Mouse (Mus musculus) left cerebral cortex, postnatal 4 days (tissue): ENCODE measurements at regions not wholly inside any gene's neighbourhood (a gene's known extent, or its start where the extent isn't known, plus 50 kb on each side); places are given as distances from the start of the nearest gene placed in this dataset.

Experiments used
- DNase-seq: peaks from one replicate; pipeline ENCODE4 v3.0.0-alpha.2; 2022
- intact Hi-C: fragments of 180-260 bp; cut with DNase I; formaldehyde crosslinking; loops from one replicate; pipeline ENCODE4 v1.15.1; 2025

DNA sequence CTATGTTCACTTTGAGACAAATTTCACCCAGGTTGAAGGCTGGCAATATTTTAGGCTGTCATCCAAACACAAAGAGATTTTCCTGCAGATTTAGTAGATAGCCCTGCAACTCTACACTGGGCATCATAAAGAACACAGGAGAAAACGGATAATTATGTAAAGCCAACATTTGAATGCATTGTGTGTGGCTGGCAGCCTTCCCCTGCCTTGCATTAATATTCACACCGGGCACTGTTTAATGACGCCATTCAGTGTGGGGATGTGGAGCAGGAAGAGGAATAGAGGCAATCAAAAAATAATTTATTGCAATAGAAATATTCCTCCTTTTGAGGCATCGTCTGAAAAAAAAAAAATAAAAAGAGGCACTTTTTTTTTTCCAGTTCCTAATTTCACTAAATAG is 105.7 kb downstream of the Samd5 start:
- no peak for DNase-seq
- intact Hi-C loops: no loop called here

DNA sequence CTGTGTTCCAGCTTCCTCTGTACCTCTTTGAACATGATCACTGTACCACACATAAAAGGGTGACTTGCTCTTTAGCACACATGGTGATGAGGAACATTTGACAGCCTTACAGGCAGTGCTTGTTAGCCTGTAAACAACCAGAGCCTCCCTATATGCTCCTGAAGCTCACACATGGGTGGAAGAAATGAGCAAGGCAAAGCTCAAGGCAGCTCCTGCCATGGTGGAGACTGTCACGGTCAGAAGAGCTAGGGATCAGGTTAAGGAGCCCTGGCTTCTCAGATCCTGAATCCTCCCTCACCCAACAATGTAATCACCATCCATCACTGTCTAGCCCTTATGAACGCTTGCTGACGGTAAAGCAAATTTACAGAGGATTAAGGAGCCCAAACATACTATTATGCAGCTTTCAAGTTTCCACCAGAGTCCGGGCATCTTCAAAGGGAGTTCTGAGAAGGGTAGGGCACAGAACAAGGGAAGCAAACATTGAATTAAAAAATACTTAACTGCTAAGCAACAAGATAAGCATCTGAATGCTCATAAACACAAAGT is 117.4 kb downstream of the Samd5 start:
- intact Hi-C loops: loop anchor here (10.0 kb wide), 1 partner anchor 117 kb away; the partner anchor contains the start of gene Samd5
- DNase-seq: no peak

DNA sequence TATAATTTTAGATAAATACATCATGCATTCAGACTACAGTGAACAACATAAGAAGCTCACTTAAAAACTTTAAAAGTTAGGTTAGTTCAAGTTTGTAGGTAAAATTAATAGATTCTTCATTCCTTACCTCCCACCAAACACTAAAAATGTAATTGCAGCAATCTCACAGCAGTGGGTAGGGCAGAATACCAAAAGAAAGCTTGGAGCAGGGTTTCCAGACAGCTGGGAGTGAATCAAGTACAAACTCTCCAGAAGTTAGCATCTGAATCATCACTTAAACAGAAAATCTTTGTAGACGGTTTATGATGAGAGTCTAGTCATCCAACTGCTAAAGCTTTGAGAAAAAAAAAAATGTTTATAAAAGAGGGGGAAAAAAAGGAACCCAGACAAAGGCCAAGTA is 117.9 kb downstream of the Samd5 start:
- intact Hi-C loops: loop anchor here (10.0 kb wide), 1 partner anchor 118 kb away; the partner anchor contains the start of gene Samd5
- DNase-seq: no peak

DNA sequence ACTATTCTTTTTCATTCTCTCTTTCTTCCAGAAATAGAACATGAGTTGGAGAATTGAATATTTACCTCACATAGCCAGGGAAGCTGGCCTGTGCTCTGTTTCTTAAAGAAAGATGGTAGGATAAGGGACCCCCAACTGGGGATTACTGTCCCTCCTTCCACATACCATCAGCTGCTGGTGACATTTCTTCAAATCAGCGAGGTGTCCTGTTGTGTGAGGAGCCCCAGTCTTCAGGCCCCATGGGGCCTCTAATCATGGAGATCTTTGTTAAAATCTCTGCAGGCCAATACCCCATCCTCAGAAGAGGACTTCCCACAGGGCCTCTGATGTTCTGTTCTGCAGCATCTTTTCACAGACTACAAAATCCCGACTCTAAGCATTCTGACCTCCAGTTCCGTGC is 121.1 kb downstream of the Samd5 start:
- intact Hi-C loops: loop anchor here (10.0 kb wide), 1 partner anchor 121 kb away; the partner anchor contains the start of gene Samd5
- DNase-seq: no peak

DNA sequence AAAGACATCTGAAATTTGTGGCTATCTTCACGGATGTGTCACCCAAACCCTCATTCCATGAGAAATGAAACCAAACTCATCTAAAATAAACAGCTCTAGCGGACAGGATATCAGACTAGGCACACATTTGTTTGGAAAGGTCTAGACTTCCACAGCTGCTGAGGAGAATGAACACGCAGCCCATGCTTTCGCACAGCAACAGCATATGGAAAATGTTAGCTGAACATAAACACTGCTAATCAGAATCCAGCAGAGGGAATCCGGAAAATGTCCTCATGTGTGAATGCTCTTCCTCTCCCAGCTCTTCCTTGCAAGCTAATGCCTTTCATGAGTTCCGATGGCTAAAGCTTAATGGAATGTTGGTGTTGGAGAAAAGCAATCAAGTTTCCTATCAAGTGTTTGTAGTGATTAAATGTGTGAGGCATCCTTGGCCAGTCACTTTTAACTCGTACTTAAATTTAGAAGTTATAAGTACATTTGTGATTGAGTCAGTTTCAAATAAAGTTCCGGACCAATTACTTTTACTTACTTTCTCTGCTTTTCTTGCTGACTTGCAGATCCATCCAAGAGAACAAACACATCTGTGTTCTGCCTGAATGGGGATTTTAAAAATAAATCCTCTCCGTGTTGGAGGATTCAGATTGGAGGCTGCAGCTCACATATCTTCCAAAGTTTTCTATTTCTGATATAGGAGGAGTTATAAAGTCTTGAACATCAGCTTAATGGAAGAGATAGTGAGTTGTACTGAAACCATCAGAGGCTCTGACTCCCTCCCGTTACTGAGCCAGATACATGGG is 124.9 kb downstream of the Samd5 start:
- intact Hi-C loops: loop anchor here (10.0 kb wide), 1 partner anchor 125 kb away; the partner anchor contains the start of gene Samd5
- no peak for DNase-seq

DNA sequence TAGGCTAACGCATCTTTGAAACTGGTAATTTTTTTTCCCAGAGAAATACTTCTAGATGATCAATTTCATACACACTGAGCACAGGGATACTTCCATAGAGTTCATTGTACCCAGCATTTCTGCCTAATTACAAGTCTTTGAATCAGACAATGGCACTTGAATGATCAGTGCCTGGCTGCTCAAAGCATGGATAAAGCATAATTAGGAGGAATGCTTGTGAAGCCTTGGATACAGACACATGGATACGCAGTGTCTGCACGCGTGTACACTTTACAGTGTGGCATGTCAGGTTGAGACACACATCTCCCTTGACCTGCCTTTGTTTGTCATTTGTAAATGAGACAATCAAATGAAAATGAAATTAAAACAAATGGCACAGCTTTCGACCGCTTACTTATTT is 129.2 kb downstream of the Samd5 start:
- intact Hi-C loops: no loop called here
- DNase-seq: no peak

DNA sequence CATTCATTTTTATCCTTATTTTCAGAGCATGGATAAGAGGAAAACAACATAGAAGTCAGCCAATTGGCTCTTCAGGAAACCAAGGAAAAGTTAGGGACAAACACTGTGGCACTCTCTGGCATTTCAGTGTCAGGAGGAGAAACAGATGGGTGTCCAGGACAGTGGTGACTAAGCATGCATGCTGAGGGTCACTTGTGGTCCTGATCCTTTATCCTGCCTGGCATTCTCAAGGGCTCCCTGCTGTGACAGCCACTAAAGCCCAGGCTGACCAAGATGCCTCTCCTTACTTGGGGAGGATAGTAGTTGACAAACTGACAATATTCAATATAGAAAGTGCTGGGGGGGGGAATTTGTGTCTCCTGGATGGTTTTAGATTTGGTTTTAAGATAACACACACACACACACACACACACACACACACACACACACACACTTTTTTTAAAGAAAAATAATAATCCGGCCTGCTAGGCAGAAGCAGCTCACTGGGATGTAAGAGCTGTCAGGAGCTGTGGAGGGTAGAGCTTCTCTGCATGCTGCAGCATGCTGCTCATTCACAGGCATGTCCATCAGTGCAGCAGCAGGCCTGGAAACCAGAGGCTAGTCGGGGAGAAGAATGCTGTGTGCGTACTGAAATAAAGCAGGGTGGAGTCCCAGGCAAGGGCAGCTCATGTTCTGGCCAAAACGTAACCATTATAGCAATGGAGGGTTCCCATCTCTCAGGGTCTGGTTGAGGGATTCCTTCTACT is 130.8 kb downstream of the Samd5 start:
- intact Hi-C loops: no loop called here
- DNase-seq: no peak

DNA sequence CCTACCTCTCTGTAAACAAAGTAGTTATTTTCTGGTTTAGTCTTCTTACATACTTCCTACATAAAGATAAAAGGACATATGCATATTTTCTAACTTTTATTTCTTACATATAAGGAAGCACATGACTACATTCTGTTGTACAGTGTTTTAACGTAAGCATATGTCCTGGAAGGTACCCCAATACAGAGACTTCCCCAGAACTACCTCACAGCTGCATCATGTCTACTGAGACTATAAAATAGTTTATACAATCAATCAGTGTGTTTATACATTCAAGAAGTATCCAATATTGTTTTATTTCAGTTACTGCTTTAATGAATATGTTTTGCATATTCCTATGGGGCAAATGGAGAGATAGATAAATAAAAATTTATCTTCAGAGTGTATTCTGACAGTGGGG is 133.4 kb downstream of the Samd5 start:
- intact Hi-C loops: no loop called here
- DNase-seq: no peak

DNA sequence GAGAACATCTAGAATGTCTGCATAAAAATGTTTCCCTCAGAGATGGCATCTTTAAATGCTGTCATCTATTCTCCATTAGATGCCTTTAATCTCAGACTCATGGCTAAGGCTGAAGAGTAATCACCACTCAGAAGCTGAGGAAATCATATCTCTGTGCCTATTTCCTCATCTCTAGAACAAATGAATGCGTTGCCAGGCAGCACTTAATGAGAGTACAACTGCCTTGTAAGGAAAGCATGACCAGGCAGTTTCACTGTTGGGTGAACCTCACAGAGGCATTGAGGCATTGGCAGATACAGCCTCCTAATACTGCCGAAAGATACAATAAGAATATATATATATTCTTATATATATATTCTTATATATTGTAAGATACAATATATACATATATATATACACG is 137.3 kb downstream of the Samd5 start:
- intact Hi-C loops: no loop called here

DNA sequence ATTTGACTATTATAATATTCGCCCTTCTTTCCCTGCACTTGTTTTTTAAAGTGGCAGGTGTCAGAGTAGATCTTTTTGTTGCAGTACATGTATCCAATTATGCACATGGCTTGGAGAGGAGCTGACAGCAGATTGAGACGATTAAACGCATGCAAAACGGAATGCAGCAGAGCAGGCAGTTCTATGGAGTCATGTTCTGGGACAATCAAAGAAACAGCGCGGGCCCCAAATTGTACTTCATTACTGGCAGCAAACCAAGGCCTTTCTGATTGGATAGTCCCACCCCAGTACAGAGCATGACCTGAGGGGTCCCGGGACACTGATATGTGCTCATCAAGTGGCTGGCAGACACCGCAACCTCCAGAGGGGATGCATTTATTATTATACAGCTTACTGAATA is 140.5 kb downstream of the Samd5 start:
- intact Hi-C loops: no loop called here
- peak; percentile 7 for DNase-seq

More for the DNA sequence above, 137.3 kb downstream of the Samd5 start:
- DNase-seq: no peak

DNA sequence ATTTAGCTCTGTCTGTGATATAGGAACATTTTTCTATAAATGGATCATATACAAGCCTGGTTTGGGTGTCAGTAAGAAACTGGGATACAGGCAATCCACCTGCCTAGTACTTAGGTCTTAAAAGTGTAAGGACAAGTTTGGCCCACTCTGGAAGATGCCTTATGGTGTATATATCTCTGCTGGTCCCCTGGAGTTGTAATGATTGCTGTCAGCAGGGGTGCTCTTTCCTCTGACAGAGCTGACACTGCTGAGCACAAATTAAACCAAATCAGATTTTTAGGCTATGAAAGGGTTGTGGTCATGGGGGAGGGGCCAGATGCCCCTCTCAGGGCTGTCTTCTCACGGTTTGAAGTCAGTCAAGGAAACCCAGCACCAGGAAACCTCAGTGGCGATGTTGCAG is 141.7 kb downstream of the Samd5 start:
- DNase-seq: peak; percentile 17
- intact Hi-C loops: no loop called here

DNA sequence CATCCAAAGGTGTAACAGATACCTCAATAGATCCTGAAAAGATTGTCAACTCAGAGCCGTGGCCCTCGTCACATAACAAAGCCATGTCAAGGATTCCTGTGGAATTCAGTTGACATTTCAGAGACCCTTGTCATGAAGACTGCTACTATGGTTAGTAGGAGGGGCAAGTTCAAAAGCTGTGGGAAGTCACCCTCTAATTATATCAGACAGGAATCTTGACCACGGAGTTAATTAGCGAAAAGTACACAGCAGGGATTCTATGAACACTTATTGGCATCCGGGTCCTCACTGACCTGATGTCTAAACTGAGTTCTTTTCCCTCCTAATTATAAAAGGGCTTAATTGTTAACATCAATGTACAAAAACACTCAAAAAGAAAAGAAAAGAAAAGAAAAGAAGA is 143.1 kb downstream of the Samd5 start:
- no peak for DNase-seq
- intact Hi-C loops: no loop called here

DNA sequence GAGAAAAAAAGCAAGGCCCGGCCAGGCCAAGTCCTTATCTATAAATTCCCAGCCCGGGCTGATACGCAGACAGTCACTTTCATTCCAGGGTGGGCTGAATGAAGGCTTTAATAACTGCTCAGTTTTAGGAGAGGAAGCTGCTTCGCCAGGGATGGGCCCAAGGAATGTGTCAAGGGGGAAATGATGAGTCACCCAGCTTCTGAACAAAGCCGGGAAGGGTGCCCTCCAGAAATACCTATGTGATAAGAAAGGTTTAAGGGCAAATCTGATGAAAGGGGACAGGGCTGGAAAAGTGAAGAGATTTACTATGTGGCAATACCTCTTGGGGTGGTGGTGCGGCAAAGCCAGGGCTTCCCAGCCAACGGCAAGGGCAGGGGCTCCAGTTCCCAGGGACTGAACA is 145.6 kb downstream of the Samd5 start:
- no peak for DNase-seq
- intact Hi-C loops: no loop called here

DNA sequence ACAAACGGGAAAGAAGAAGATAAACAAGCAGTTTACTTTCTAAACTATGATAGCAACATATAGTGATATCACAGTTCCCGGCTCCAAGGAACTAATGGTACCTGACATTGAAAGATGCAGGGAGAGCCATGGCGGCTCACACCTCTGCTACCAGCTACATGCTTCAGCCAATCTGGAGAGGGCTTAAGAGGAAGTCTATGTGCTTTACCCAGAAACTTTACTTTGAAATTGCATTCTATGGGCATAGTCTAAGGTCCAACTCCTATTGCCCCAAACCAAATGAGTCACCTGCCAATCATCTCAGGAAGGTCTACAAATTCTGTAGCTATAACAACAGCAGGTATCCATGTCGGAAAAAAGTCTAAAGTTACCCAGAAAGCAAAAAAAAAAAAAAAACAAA is 146.9 kb downstream of the Samd5 start:
- no peak for DNase-seq
- intact Hi-C loops: no loop called here

DNA sequence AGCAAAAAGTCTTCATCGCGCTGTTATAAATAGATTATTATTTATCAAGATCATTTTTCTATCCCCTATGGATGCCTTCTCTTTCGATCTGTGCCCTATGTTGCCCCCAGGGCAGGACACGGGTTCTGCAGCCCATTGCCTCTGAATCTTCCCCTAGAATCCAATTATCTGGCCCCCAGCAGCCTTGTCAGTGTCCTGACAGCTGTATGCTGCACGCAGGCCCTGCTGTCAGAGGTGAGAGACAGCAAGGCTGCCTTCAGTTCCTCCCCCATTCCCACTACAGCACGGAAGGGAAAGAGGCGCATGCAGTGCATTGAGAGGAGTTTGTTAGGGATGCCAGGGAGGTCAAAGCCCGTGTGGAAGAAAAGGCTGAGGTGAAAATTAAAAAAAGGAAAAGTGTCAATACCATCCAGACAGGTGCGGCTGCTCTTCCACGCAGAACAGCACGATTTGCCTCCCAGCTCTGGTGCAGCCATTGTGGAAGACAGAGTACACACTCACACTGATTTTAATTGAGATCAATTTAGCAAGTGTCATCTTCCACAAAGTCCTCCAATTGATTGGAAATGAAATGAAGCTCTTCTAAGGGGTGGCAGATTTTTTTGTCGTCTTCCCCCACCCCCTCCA is 165.1 kb downstream of the Samd5 start:
- intact Hi-C loops: no loop called here
- DNase-seq: no peak

DNA sequence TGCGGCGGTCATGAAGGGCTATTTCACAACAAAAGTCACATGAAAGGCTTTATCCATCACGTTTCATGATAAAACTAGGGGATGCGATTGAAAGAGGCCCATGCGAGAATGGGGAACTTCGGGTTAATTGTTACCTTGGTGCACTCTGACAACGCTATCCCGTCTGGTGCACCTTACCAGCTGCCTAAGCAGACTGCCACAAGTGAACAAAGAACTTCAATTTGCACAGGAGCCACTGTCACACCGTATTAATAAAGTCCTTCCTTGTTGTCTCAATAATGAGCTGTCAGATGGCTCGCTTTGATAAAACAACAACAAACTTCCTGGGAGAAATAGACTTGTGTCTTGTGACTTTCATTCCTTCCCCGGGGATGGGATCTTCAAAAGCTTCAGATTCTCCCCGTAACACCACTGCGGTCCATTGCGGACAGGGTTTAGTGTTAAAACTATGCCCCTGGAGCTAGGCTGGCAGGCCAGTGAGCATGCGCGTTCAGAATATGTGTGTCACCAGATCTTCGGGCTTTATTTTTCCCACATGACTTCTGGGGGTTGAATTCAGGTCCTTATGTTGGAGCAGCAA is 165.8 kb downstream of the Samd5 start:
- DNase-seq: no peak
- intact Hi-C loops: no loop called here

DNA sequence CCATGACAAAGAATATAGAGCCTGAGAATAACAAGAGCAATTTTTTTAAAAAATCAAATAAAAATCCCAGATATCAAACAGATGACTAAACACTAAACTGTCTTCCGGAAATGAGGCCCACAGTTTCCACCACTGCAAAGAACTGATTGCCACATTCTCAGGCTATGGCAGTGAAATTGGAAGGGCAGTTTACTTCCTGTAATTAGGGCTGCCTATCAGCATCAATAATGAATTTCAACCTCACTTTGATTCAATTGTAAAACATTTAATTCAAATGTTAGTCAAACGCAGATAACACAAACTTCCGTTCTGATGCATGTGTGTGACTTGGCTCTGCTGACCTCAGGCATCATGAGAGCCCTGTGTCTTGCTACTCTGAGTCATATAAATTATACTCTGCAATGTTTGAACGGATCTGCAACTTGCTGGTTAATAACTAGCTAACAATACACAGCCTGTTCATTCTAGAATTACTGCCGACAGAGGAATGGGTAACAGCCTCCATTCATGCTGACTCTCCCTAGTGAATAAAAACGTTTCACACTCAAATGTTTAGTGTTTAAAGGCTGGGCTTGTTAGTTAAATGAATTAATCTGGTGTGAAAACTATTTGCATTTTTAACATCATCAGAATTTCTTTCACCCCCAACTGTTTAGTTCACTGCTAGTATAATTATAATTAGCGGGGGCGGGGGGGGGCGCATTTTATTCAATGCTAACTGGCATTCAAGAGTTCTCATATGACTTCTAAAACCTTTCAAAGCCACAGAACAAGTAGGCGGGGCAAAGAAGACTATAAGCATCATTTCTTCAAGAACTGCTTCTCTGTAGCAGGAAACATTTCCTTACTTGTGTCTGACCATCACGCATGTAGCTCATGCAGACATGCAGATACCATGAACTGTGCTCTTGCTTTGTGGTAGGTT is 171.2 kb downstream of the Samd5 start:
- intact Hi-C loops: no loop called here
- DNase-seq: no peak

DNA sequence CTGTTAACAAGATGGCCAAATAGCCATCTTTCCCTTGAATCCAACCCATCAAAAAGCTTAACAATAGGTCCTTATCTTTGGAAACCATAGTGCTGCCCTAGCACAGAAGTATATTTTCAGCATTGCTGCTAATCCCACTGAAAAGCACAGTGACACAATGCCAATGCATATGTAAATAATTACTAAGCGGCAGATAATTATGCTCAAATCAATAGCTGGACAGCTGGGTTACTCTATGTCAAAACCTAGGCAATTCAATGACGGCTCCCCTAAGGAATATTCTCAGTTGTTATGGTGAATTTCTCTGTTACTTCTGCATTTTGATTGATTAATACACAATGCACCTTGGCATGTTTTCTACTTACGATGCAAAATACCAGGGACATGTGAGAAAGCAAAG is 176.5 kb downstream of the Samd5 start:
- DNase-seq: no peak
- intact Hi-C loops: no loop called here

DNA sequence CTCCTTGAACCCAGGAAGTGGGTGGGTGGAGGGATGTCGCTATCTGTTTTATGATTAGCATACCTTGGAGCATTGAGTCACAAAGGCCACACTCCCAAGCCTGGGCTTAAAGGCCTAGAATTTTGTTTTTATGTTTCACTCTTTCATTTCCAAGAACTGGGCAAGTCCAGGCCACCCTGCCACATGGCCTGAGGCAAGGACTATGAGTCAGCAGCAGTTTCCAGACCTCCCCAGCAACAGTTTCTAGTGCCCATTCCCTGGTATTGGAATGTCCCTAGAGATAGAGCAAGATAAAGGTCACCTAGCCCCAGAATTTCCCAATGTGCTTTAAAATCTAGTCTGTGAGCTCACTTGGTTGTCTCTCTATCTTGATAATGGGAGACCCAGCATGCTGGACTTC is 178.0 kb downstream of the Samd5 start:
- intact Hi-C loops: no loop called here
- DNase-seq: no peak

DNA sequence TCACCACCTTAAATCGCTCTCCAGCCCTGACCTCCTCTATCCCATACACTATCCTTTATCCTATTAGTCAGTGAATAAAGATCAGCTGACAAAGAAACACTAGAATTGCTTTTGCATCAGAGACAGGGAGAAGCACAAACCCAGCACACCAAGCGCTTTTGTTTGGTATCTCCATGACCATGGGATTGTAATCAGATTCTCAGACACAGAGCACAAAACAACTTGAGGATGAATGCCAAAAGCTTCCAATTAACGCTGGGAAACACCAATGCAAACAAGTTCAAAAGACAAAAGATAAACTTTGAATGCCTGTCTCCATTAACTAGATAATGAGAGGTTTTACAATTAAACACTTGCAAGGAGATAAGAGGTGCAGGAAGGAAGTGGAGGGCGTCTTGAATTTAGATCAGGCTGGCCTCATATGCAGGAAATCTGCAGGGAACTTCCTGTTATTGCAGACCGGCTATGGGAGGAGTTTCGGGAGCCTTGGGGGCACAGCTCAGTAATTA is 179.8 kb downstream of the Samd5 start:
- DNase-seq: no peak
- intact Hi-C loops: no loop called here
